Mouse (Mus musculus) megakaryocyte, adult 5-6 weeks (primary cell): Measurements from ENCODE around the gene Pde1c. TPM values are rescaled to one million over a fixed set of nuclear protein-coding genes. Genes with fewer than 3 reads are reported as not detected.

Source experiments
- total RNA-seq, 2 experiments: library from RNA; stranded (forward) in 1 of 2; stranded (reverse) in 1 of 2; fragments of 153-499, 151-499 nt in 1 of 2; fragments of 221-1000, 200-1000 nt in 1 of 2; gene quantifications; 2 replicates each; pipeline versions ENCODE4 v1.2.3 to v1.2.4; 2015 to 2017

The Pde1c gene
- total RNA-seq, 2 experiments from 2014 or later = 0.18 TPM; not detected in 1

Other genes with a start within 250 kb of the Pde1c start
- 96.5 and 109 TPM in 2 replicates for gene Lsm5, start 135.6 kb upstream of the Pde1c start, total RNA-seq (2015)
- 186 and 198 TPM in 2 replicates for gene Lsm5, start 135.6 kb upstream of the Pde1c start, total RNA-seq (2017)
- gene Avl9, start 145.8 kb upstream of the Pde1c start, total RNA-seq (2015) = 28.8 and 29.5 TPM in 2 replicates
- gene Avl9, start 145.8 kb upstream of the Pde1c start, total RNA-seq (2017) = 27.3 and 29.8 TPM in 2 replicates
- gene Kbtbd2, start 228.7 kb upstream of the Pde1c start, total RNA-seq (2015) = 36.8 and 40.0 TPM in 2 replicates
- gene Kbtbd2, start 228.7 kb upstream of the Pde1c start, total RNA-seq (2017) = 36.1 and 37.0 TPM in 2 replicates